Mouse (Mus musculus): ENCODE results near the gene Cep135.

The Cep135 gene

DNA sequence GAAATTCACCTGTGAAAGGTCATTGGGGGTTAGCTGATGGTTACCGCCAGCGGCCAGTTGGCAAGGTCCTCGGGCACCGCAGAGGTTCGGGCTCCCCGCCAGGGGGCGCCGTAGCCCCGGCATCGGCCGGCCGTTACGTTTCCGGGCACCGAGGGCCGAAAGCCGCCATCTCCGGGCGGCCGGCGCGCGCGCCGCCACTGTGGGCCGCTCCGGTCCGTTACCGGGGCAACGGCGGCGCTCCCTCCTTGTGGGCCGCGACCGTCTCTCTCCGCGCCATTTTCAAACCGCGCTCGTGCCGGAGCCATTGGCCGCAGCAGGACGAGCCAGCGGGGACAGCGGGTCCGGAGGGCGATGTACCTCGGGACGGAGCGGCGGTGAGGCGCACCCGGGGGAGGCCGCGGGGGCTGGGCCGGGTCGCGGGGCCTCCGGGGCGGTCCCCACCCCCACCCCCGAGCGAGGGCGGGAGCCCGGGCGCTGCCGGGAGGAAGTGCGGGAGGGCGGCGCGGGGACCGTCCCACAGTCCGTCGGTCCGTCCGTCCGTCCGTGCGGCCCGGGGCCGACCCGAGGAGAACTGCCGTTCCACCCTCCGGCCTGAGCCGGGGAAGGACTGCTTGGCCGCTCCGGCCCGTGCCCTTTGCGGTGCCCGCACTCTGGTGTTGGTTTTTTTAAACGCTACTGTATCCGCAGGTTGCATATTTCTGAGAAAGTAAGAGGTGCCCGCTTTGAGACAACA, at the start of gene Cep135:
Gene Cep135, plus strand, starts transcription at position 148 of the 733 bp plus-strand sequence.
- peak; percentile 93 to 98 for DNase-seq (ENCODE audit: low spot score in 2 of 2)

GRCm38 (mm10) chr5:76540181-76540580, 48.3 kb upstream of the Cep135 start:
- DNase-seq (ENCODE audit: low spot score in 2 of 2), result peak in 1 of 2 experiments; percentile 34

DNA sequence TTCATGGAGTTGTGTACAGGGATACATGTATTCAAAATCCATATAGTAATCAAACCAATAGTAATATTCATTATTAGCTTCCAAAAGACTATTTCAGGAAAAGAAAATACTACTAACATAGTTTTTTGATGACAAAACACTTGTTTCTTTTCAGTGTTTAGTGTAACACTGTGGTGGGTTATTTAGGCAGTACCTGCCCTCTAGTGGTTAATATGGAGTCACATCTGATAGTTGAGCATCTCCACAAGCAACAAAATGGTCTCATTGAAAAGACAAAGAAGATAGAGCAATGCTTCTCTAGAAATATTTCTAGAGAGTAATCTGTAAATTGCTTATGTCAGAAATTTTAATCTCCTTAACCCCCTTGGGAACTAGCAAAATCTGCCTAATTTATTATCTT, 47.7 kb upstream of the Cep135 start:
- no peak for DNase-seq (ENCODE audit: low spot score in 2 of 2)

DNA sequence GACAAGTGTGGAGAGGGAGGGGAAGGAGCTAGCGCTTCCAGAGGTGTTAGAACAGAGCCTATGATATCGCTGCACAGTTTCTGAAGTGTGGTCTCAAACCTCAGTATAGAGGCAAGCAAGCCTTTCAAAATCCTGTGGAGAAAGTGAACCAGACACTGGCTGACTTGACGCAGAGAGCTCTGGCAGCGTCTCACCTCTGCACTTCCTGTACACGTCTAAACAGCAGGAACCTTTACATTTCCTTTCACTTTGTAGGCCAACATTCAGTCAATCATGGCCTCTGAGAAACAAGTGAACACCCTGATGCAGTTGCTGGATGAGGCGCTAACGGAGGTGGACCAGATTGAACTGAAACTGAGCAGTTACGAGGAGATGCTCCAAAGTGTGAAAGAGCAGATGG, 45.3 kb upstream of the Cep135 start:
- DNase-seq (ENCODE audit: low spot score in 2 of 2), result no peak

- no peak for DNase-seq (ENCODE audit: low spot score in 2 of 2)
Observed at GRCm38 (mm10) chr5:76550426-76550825, 38.1 kb upstream of the Cep135 start.

DNA sequence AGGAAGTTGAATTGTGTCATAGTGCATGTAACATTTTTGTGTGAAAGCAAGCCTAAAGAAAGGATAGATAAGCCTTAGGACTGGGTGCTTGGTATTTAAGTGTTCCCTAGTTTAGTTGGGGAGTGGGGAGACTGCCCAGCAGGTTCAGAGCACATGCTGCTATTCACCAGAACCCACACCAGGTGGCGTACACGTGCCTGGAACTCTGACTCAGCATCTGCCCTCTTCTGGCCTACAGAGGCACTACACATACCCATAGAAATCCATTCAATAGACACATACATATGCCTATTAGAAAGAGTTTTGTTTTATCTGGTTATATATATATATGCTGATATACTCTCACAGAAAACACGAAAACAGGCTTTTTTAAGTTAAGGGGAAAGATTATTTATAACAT, 23.2 kb upstream of the Cep135 start:
- peak; percentile 74 to 86 for DNase-seq (ENCODE audit: low spot score in 2 of 2)

DNA sequence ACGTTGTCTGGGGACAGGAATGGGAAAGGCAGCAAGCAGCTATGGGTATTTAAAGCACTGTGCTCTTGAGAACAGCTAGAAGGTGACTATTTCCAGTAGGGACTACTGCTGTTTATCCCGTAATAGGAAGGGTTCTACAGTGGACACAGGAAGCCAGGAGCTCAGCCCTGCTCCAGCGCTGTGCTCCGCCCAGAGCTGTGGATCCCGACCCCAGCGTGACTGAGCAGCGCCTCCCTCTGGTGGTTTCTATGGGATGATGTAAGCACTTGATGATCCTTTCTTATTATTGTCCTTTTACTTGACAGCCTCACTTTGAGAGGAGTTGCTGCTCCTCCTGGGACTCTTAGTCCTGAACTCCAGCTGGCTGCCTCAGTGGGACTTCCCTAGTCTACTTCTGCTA, 14.2 kb upstream of the Cep135 start:
- no peak for DNase-seq (ENCODE audit: low spot score in 2 of 2)

DNA sequence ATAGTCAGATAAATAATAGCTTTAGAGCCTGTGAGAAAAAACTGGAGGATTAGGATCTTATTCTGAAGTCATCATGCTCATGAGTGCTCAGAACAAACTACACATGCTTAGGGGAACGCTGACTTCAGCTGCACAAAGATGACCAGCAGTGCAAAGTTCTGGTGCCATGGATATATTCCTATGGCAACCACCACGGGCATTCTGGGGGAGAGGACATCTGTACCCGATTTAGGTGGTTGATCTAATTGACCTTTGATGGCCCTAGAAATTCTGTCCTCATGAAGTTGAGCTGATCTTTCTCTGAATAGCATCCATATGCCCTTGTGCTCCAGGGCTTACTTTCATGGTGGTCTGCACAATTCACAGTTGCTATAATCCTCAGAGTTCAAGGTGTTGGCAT, 11.5 kb upstream of the Cep135 start:
- no peak for DNase-seq (ENCODE audit: low spot score in 2 of 2)

DNA sequence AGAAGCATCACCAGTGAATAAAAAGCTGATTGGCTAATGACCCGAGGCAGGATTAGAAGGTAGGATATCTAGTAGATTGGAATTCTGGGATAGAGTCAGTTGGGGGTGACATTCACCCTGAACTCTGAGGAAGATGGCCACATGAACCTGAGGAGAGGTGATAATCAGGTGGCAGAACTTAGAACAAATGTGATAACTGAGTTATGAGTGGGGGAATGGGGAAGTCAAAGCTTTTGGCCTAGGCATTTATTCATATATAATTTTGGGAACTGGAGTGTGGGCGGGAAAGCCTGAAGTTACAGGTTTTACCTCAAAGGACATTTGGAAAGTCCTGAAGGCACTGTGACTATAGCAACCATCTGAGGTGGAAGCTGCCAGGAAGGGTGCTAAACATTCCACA, 3.1 kb upstream of the Cep135 start:
- DNase-seq (ENCODE audit: low spot score in 2 of 2), result no peak

DNA sequence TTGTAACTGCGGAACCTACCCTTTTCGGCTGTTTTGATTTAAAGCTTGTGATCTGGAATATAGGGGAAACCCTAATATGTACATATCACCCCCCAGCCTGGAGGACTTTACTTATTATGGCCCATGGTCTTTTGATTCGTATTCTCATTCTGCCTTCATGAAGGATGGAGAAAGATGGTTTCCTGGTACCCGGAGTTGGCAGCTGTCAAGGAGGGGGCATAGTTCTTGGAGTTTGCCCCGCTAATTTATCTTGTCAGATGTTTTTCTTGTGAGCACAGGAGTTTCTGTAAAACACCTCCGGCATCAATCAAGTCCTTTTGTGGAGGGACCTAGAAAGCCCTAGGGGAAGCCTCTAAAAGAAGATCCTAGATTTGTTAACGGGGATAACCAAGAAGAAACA, 813 bp downstream of the Cep135 start:
- no peak for DNase-seq (ENCODE audit: low spot score in 2 of 2)

DNA sequence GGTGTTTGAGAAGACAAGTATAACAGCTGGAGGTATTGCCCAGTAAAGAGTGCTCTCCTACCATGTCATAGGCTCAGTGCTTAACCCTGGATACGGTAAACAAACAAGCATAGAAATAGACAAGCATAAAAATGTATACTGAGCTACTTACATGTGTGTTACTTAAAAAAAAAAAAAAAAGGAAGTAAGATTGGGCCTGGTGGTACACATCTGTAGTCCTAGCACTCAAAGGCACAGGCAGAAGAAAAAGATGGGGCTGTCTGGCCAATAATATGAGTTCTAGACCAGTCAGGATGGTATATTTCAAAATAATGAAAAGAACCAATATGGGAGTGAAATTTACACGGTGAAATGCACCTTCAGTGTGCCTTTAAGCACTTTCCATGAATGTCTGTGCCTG, 1.5 kb downstream of the Cep135 start:
- DNase-seq (ENCODE audit: low spot score in 2 of 2), result no peak

- DNase-seq (ENCODE audit: low spot score in 2 of 2), result no peak
Observed at GRCm38 (mm10) chr5:76591885-76592284, 3.4 kb downstream of the Cep135 start.

DNA sequence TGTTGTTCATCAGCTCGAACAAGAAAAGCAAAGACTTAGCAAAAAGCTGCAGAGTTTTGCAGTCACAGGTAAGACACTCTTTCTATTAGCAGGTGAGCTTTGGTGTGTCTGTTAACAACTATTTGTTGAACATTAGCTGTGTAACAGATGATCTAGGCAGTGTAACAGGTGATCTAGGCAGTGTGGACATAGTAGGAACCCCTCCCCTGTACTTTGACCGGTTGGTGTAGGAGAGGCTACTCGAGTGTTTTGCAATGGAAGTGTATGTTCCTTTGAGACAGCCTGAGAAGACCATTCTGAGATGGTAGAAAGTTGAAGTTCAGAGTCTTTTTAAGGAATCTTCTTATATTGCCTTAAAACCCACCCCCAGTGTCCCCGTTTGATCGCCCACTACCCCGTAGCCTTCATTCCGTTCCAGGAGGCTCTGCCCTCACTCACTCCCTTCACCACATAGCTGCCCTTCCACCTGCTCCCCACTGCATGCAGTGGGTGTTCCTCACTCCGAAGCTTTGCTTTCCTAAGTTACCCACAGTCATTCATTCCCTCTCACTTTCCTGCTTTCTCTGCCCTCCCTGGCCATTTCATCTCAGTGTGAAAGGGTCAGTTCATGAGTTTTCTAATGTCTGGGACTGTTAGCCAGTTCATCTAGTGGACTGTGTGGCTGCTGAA, 21.3 kb downstream of the Cep135 start:
- no peak for DNase-seq (ENCODE audit: low spot score in 2 of 2)

DNA sequence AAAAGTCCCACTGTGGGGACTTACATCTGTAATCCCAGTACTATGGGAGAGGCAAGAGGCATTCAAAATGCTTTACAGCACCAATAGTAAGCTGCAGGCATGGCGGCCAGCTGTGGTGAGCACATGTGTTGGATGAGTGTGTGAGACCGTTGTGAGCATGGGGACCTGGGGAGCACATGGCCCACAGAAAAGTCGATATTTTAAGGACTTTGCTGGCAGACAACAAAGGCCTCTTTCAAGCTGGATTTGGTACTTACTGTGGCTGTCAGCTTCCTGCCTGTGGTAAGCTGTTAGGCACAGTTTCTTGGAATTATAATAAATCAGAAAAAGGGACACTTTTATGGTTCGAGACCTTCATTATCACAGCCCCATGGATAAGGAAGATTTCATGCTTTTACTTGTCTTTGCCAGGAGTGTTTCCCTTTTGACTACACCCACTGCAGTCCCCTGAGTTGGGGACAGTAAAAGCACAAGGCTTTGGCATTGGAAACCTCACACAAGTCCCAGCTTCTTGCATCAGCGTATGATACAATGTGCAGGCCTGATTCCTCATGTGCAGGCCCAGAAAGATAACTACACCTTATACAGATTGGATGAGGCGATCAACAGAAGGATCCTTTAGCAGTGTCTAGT, 24.5 kb downstream of the Cep135 start:
- DNase-seq (ENCODE audit: low spot score in 2 of 2), result no peak

DNA sequence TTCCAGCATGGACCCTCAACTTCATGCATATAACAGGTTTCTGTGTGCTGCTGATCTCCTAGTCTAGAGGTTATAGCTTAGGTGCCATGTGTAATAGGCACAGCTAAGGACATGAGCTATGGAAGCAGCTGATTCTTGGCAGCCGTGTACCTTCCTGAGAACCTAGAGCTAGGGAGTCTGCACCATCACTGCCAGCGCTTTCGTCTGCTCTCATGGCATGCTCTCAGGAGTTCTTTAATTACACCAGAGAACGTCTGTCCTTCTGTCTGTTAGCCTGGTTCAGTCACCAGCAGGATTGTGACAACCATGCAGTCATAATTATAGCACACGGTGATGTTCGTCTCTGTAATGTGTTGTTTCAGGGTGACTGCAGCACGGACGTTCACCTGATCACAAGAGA, 26.8 kb downstream of the Cep135 start:
- DNase-seq (ENCODE audit: low spot score in 2 of 2), result no peak

DNA sequence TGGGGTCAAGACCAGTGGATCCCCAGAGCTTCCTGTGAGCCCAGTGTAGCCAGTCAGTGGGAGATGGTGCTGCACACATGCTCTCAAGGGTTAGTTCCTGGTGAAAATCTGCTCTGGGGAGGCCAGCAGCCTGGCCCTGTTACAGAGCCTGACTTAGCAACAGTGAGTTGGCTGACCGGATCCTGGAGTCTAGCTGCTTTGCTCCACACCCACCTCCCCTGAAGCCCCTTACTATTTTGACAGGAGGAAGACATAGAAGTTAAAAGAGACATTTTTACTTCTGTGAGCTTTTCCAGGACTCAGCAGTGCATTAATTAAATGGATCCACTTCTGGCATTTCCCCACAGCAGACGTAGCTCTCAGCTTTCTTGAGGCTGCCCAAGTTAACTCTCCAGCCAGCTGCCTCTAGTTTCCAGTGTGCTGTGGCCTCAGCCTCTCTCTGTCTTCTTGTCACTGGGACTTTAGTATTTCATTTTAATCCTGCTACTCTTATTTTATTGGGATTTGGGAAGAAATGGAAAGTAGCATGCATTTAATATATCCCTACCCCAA, 27.8 kb downstream of the Cep135 start:
- DNase-seq (ENCODE audit: low spot score in 2 of 2), result no peak

DNA sequence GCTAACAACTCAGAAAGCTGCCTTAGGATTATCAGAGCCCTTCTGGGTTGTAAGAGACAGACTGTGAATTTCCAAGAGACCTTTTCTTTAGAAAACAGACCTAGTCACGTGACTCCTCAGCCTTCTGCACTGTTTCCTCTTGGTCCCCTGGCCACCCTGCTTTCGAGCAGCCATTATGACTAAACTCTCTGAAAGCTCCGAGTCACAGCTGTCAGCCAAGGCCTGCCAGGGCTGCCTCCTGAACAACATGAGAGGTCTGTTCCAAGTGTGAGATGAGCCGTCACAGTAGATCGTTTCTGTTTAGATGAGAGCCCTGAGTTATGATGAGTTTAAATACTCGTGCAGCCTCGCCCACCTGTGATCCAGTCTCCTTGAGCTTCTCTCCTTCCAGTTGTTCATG, 30.3 kb downstream of the Cep135 start:
- no peak for DNase-seq (ENCODE audit: low spot score in 2 of 2)

- no peak for DNase-seq (ENCODE audit: low spot score in 2 of 2)
Observed at GRCm38 (mm10) chr5:76623759-76624158, 35.3 kb downstream of the Cep135 start.

DNA sequence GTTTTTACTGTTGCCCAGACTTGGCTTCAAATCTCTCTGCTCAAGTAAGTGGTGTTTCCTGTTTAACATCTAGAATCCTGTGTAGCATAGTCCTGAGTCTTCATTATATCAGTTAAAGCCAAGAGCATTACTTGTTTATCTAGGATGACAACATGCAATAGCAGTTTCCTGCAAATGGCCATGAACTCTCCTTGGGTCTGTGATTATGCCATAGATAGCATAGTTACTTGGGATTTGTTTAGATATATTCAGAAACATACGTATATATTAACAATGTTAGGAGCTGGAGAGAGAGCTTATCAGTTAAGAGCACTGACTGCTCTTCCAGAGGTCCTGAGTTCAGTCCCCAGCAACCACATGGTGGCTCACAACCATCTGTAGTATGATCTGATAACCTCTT, 39.3 kb downstream of the Cep135 start:
- DNase-seq (ENCODE audit: low spot score in 2 of 2), result no peak

GRCm38 (mm10) chr5:76634012-76634411, 45.5 kb downstream of the Cep135 start:
- DNase-seq (ENCODE audit: low spot score in 2 of 2), result no peak

GRCm38 (mm10) chr5:76635592-76635991, 47.1 kb downstream of the Cep135 start:
- DNase-seq (ENCODE audit: low spot score in 2 of 2), result no peak

DNA sequence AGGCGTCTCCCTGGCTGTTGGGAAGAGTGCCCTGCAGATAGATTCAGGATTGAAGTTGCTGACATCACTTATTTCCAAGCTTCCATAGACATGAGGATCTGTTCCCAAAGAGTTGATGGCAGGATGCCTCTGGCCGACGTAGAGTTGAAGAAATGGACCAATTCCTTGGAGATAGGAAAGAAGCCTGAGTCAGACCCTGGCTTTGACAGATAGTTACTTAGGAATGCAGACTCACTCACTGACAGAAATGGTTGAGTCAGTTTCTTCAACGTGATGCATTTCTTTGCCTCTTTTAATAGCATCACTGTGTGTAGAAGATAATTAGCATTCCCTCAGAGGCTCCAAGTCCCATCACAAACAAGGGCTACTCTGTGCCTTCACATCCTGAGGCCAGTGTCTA, 53.6 kb downstream of the Cep135 start:
- no peak for DNase-seq (ENCODE audit: low spot score in 2 of 2)

GRCm38 (mm10) chr5:76644234-76644633, 55.7 kb downstream of the Cep135 start:
- DNase-seq (ENCODE audit: low spot score in 2 of 2), result no peak
